Mouse (Mus musculus): Measurements from ENCODE around the gene Baz1b.

DNA sequence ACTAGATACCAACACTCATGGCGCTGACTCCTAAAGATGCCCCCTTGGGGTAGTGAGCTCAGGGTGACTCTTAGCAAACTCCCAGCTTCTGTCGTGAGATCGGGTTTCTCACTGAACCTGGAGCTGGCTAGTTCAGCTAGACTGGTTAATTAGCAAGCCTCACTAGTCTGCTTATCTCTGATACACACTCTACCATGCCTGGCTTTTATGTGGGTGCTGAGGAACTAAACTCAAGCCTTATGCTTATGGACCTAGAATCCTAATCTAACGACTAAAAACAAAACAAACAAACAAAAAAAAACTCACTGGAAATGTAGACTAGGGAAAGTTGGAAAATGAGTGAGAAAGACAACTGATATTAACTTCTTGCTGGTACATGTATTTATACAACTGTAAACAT is 42.6 kb upstream of the Baz1b start:
- TF ChIP-seq GATA1 (IDR thresholded peaks at IDR 0.05; ENCODE audit: low read length) (no peak), TAL1 (IDR thresholded peaks at IDR 0.05; ENCODE audit: low read length) (no peak)

Data from erythroblast, embryonic 14.5 days (primary cell).